Mouse (Mus musculus) left cerebral cortex, adult 2 months (tissue): ENCODE data around the gene Pax3. TPM values are rescaled to one million over a fixed set of nuclear protein-coding genes. Genes with fewer than 3 reads are reported as not detected.

Source experiments
- DNase-seq, 2 experiments: peaks; one replicate each; pipeline ENCODE4 v3.0.0; 2021 to 2022; ENCODE audit warnings: low spot score in 2 of 2, mixed read lengths in 1 of 2; ENCODE audit errors: extremely low spot score in 1 of 2
- H3K27ac ChIP-seq: fragments of 200-600 bp; 2 replicates; pipeline ENCODE4 v1.8.1; 2022
- H3K4me3 ChIP-seq: fragments of 200-600 bp; 2 replicates; pipeline ENCODE4 v1.8.1; 2022
- CTCF ChIP-seq: fragments of 200-600 bp; IDR thresholded peaks from 2 replicates; pipeline ENCODE4 v1.8.1; 2022; ENCODE audit warnings: antibody characterized with exemption, mild to moderate bottlenecking, moderate library complexity
- intact Hi-C: fragments of 180-260 bp; cut with DNase I; formaldehyde crosslinking; loops from one replicate; pipeline ENCODE4 v1.15.1; 2025
- long read RNA-seq, 2 experiments: library from polyadenylated mRNA; stranded (forward); transcript quantifications; one replicate each; pipeline ENCODE4 v2.0.0; 2021; ENCODE audit warnings: borderline mapping rate in 2 of 2
- total RNA-seq, 2 experiments: library from RNA; stranded (reverse); gene quantifications; 2 replicates each; pipeline ENCODE4 v1.2.3; 2021

The Pax3 gene
- total RNA-seq, result not detected
- long read RNA-seq, experiment 1, result 0 reads
- long read RNA-seq, experiment 2, result 0 reads

DNA sequence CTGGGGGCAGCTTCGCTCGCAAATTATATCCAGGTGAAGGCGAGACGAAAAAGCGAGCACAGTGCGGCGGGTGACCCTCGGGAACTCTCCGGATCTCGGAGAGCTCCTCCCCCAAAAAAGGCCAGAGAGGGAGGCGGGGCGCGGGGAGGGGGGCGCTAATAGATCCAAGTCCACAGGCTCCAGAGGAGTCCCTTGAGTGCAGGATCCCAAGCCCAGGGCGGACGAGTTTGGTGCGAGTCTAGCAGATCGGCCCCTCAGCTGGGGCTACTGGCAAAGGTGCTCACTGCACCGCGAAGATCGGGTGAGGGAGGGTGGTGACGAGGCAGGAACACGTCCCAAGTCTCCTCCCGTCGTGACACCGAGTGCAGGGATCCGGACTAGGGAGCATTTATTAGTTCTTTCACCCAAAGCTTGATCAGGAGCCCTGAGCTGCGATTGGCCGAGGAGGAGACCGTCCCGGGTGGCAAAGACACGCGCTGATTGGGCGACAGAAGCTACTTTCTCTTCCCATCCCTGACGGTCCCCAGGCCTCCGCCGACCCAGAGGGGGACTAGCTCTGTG, at the start of gene Pax3:
TSS of gene Pax3 (minus strand) at position 384 of the 561 bp plus-strand sequence.
- no peak for DNase-seq
- TF ChIP-seq CTCF, result no peak
- intact Hi-C loops, result loop anchor here (5.0 kb wide), 1 partner anchor 55 kb away; no protein-coding TSS in a partner anchor
- H3K27ac ChIP-seq, result no peak within 1 kb of the TSS
- no peak within 1 kb of the TSS; the same call in 1 of the 2 replicates for H3K4me3 ChIP-seq

DNA sequence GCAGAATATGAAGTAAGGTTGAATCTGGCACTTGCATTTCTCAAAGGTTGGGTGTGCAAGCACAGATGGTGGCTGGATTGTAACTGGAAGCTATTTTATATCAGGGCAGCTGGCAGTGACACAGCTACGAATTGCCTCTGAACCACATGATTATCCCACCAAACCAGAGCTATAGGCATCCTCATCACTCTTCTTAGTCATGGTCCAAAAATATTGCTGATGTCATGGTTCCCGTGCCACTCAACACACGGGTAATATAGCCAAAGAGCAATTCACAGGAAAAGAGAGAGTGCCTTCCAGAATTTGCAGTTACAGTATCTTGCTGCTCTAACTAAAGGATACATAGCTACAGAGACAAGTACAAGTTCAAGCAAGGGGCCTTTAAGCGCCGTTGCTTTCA, 37.4 kb upstream of the Pax3 start:
- H3K27ac ChIP-seq, result no peak overlapping the region
- intact Hi-C loops, result no loop called here
- no peak for DNase-seq
- H3K4me3 ChIP-seq, result no peak overlapping the region
- TF ChIP-seq CTCF, result no peak

DNA sequence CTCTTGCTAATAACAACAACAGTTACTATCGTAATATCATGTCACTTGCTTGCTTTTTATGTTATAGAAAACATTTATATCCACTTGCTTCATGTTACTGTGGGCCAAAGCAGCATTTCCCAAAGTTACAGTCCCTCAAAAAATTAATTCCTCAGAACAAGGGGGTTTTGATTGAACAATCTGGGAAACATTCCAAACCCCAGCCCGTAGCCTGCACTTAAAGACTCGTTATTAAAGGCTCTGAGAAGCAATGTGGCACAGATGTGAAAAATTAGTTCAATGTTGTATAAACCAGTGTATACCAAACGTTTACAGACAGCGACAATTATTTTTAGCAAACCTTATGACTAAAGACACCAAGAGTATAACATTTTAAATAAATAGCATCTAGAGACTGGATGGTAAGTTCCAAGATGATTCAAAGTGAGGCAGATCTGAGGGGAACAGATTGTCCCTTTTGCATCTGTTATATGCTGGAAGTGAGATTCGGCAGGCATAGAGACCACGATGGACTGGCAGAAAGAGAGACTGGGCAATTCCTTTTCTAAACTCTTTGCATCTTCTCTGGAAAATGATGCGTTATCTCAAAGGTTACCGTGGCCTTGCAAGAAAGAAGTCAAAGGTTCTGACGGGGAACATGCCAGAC, 35.1 kb upstream of the Pax3 start:
- no peak for DNase-seq
- Histone ChIP-seq H3K27ac (no peak overlapping the region), H3K4me3 (no peak overlapping the region)
- intact Hi-C loops, result no loop called here
- no peak for TF ChIP-seq CTCF

DNA sequence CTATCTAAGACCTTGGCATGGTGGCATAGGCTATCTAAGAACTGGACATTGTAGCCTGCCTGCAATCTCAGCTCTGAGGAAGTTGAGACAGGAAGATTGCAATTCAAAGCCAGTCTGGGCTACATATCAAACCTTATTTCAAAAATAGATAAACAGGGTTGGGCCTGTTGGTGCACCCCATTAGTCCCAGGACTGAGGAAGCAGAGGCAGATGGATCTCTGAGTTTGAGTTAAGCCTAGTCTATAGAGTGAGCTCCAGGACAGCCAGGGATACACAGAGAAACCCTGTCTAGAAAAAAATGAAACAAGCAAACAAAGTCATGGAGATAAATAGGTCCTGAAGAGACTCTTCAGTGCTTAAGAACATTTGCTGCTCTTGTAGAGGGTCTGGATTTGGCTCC, 32.9 kb upstream of the Pax3 start:
- Histone ChIP-seq H3K27ac (no peak overlapping the region), H3K4me3 (no peak overlapping the region)
- DNase-seq, result no peak
- no peak for TF ChIP-seq CTCF
- intact Hi-C loops, result no loop called here

DNA sequence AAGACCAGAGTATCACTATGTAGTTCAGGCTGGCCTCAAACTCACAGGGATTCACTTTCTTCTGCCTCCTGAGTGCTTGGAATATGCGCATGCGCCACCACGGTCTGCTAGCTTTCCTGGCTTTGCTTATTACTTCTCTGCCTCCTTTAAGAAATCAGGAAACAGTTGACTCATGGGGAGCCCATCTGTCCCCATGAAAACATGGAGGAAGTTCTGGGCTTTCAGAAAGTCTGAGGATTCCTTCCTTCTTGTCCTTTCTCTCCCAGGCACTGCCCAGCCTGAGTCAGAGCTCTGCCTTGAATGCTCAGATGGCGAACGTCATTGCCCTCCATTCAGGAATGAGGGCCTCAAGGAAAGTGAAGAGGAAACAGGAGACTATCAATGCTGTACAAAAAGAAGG, 31.8 kb upstream of the Pax3 start:
- Histone ChIP-seq H3K4me3 (no peak overlapping the region), H3K27ac (no peak overlapping the region)
- no peak for DNase-seq
- intact Hi-C loops, result no loop called here
- TF ChIP-seq CTCF, result no peak

DNA sequence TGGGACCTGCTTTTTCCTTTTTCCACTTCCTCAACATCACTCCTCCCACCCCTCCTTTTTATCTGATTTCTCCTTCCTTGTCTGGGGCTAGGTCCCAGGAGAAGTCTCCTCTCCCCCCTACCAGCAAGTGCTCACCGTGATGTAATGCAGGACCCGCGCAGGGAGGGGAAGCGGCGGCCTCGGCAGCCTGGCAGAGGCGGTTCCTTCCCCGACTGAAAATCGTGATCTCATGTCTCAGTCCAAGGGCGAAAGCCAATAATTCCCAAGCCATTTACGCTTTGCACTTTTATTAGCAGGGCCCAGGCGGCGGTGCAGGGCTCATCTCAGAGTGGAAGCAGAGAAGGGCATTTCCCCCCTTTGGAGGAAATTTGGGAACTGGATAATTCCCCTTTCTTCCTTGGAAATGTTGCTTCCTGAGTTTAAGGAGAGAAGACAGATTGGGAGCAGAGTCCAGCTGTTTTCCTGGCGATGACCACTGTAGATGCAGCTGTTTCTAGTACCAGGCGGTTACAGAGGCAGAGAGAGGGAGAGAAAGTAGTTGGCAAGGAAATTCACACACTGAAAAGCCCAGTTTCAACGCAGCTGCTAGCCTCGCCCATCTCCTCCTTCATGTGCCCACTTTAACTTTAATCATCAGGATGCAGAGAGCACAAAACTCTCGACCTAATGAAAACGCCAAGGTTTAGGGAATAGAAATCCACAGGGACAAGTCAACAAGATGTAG, 21.3 kb upstream of the Pax3 start:
- H3K4me3 ChIP-seq, result no peak overlapping the region
- intact Hi-C loops, result loop anchor here (5.0 kb wide), 1 partner anchor 241 kb away; no protein-coding TSS in a partner anchor
- H3K27ac ChIP-seq, result no peak overlapping the region
- TF ChIP-seq CTCF, result no peak
- DNase-seq, result no peak

DNA sequence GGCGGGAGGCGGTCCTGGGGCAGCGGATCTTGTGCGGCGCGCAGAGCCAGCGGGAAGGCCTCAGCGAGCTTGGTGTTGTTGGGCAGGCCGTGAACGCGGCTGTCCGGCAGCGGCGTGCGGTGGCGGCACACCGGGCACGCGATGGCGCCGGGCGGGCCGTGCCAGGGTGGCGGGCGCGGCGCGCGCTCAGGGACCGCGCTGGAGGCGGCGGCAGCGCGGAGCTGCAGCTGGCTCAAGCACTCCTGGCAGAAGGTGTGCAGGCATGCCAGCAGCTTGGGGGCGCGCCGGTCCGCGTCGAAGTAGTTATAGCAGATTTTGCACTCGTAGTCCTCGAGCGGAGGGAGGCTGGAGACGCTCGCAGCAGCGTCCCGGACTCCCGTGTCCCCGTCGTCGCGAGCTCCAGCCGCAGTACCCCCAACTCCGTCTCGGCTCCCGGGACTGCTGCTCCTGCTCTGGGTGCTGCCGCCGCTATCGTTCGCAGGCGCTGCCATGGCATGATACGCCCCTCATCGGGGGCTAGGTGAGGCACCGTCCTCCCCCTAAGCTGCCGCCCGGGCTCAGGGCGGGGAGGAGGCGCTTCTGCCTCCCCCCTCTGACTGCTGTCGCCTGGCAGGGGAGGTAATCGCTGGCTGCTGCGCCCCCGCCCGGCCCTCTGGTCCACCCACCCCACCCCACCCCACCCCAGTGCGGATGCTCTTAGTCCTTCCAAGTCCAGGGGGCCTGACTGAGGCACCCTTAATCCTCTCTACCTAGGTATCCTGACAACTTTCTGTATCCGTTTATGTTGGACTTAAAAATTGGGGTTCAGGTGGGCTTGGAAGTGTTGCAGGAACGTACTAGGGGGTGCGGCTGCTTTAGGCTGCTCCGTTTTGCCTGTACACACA, 20.5 kb upstream of the Pax3 start:
- Histone ChIP-seq H3K4me3 (peak overlapping the region; percentile 29), H3K27ac (no peak overlapping the region)
- intact Hi-C loops, result loop anchor here (2.0 to 5.0 kb wide), 3 partner anchors 93 to 240 kb away; partner anchors contain the start of gene Sgpp2
- TF ChIP-seq CTCF, result peak; percentile 12
- DNase-seq, result peak; percentile 32 to 41

DNA sequence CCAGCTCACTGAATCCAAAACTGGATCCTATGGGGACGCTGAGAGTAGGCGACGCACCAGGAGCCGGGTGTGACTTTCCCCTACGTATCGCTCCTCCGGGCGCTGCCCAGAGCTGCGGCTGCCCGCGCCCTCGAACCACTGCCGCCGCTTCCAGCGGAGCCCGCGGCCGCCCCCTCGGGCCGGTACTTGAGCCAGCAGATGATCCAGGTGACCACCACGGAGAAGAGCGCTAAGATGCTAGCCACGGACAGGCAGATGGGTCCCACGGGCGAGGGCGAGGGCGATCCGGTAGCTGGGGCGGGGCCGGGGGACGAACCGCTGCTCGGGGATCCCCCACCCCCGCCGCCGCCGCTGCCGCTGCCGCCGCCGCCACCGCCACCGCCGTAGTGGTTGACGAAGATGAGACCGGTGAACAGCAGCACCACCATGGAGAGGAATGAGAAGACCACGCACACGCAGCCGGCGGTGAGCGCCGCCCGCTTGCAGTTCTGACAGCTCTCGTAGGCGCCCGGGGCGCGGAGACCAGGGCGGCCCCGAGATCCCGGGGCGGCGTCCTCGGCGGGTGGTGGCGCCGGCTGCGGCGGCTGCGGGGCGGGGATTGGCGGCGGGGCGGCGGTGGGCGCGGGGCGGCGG, 19.7 kb upstream of the Pax3 start:
- intact Hi-C loops, result loop anchor here (2.0 to 5.0 kb wide), 3 partner anchors 94 to 239 kb away; partner anchors contain the start of gene Sgpp2
- Histone ChIP-seq H3K4me3 (peak overlapping the region; percentile 29), H3K27ac (no peak overlapping the region)
- TF ChIP-seq CTCF, result no peak
- DNase-seq, result no peak

DNA sequence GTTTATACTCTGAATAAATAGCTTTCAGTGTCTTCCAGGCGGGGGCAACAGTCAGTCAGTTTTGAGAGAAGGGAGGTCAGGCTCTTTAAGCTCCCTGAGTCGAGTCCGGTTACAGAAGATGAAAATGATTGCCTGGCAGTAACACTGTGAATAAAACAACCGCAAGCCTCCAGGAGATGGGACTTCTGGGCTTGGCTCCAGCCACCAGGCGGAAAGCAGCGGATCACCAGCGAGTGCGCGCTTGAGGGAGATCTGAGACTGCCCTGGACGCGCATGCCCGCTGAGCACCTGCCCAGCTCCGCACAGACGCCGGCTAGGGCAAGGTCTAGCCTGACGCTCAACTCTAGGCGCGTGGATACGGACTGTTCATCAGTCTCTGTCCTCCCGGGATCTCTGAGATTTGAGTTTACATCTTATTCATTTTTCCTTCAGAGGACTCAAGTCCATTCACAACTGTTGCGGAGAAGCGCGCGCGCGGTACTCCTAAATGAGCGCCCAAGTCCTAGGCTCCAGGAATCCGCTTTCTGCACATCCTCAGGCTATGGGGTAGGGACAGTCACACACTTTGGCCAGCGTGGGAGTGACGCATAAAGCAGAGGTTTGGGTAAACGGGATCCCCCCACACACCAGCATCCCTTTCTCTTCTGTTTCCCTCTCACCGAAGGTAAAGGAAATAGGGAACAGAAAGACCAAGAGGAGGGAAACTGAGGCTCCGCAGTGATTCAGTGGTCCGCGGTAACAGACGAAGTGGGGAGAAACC, 19.0 kb upstream of the Pax3 start:
- Histone ChIP-seq H3K4me3 (peak overlapping the region; percentile 29), H3K27ac (no peak overlapping the region)
- no peak for TF ChIP-seq CTCF
- DNase-seq, result no peak
- intact Hi-C loops, result loop anchor here (2.0 to 5.0 kb wide), 3 partner anchors 95 to 239 kb away; partner anchors contain the start of gene Sgpp2

DNA sequence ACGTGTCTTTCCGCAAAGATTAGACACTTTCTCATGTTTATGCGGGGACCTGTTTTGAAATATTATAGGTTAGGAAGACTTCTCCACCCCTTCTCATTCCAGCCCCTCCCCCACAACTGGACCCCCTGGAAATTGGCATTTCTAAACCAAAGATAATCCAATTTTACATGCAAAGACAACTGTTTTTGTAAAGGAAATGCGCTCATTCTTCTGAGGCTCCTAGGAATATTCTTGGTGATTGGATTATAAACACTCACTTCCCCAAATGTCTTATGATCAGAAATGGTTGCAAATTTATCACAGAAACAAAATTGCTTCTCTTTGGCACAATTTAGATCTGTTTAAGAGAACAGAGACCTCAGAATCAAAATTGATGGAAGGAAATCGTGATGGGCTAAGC, 14.1 kb upstream of the Pax3 start:
- TF ChIP-seq CTCF, result no peak
- no peak for DNase-seq
- Histone ChIP-seq H3K27ac (no peak overlapping the region), H3K4me3 (no peak overlapping the region)
- intact Hi-C loops, result no loop called here
